Mouse (Mus musculus) left cerebral cortex, adult 9 months (tissue): ENCODE measurements around the gene Coq7.

ENCODE experiments used
- DNase-seq, 2 experiments: peaks; one replicate each; pipeline ENCODE4 v3.0.0; 2022; ENCODE audit warnings: low spot score in 2 of 2

The Coq7 gene

GRCm38 (mm10) chr7:118461400-118462136 is 71.6 kb downstream of the Coq7 start:
- no peak for DNase-seq
